Mouse (Mus musculus) spleen, adult 18-20 months (tissue): ENCODE results near the gene Iqck.

Source experiments
- DNase-seq, 2 experiments: peaks; one replicate each; pipeline ENCODE4 v3.0.0; 2022; ENCODE audit warnings: mixed read lengths in 2 of 2

Iqck gene

DNA sequence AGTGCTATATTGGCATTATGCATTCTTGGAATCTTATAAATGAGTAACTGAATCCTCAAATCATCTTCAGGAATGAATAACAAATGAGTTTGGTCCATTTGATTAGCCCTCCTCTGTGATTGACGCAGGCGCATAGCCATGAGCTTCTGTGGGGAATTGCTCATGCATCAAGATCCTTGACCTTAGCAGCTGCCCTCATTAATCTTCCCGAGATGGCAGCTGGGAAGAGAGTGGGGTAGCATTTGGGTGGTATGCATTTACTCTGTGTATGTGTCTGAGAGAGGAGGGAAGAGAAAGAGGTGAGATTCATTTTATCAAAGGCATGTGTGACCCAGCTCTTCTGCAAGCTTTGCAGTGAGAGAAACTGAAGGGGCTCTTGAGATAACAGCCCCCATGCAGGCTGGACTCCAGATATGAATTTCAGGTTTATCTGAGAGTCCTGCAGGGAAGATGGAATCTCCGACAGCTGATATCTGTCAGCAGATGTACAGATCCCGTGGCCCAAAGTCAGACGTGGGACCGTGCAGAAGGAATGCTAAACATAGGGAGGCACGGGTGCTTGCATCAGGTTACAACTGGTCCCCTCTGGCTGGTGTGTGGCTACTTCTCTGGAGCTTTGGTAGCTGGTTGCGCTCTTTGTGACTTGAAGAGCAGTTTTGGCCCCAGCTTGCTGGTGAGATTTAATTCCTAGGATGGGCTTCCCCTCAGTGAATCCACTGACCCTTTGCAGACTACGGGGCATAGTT, 63.9 kb downstream of the Iqck start:
- no peak for DNase-seq

DNA sequence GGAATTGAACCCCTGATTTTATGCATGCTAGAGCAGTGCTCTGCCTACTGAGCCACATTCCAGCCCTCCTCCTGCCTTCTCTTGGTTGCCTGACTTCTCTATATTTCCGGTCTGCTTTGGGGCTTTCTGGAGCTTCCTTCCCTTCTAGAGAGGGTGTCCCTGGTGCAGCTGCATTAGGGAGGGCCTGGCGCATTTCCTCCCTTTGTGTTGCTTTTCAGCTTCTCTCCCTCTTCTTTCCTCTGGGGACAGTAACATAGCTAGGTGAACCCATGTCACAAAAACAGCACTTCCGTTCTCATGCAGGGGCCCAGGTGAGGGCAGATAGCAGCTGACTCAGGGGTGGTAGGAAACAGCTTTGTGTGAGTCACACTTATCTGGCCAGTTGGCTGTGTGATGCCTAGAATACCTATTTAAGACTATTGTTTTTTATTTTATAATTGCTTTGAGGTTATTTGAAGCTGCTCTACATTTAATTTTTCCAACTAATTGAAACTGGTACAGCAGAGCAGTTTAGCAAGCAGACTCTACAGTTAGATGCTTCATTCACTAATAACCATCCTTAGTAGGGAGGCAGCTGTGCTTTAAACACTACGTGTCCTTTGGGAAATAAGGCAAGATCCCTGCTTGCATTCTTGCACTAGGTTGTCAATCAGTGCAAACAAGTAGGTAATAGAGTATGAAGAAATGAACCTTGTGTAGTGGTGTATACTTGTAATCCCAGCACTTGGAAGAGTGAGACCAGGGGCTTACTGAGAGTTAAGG, 67.1 kb downstream of the Iqck start:
- peak in 1 of 2 experiments; percentile 36 for DNase-seq

DNA sequence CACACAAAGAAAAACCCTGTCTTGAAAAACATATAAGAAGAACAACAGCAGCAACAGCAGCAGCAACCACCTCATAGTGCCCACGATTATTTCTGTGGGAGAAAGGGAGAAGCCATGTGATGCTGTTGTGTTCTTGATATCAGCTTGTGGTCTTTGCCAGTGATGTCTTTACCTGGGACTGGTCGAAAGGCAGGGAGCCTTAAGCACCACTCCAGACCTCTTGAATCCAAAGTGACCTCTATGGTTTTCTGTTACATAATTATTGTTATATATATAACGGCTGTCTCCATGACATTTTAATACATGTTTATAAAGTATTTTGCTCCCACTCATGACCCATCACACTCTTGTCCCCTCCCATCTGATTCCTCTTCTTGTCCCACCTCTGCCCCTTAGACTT, 70.0 kb downstream of the Iqck start:
- no peak for DNase-seq

DNA sequence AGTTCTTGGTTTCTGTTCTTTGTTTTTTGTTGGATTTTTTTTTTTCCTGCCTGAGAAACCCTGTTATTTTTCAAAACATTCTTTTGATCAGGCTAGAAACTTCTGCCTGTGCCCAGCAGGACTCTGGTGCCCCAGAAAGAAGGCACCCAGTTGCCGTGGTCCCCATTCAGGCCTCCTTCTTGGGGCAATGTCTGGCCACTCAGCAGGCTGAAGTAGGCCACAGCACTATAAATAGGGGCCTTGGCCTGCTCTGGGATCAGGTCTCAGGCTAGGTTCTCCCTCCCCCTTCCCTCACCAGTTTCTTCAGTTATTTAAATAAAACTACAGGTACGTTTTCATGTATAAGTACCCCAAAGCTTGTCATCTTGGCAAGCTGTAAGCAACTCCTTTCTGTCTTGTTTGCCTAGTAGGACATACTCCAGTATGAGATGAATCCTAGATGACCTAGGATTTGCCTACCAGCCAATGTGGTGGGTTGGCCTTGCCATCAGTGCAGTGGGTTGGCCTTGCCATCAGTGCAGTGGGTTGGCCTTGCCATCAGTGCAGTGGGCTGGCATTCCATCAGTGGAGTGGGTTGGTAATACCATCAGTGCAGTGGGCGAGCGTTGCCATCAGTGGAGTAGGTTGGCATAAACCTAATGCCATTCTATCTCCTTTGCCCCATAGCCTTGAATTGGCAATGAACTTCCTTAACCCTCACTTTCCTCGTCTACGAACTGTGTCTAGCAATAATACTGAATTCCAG, 71.1 kb downstream of the Iqck start:
- no peak for DNase-seq

DNA sequence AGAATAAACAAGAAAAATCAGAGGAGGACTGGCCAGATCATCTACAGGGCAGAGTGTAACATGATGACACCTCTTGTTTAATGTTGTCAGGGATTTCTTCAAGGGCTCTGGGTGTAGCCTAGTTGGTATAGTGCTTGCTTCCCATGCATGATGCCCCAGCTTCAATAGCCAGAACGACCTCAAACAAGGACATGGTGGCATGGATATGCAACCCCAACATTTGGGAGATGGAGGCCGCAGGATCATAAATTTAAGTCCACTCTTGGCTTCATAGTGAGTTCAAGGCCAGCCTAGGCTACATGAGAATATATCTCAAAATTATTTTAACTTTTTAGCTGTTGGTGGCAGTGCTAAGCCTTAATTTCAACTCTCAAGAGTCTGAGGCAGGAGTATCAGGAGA, 71.7 kb downstream of the Iqck start:
- DNase-seq = no peak

DNA sequence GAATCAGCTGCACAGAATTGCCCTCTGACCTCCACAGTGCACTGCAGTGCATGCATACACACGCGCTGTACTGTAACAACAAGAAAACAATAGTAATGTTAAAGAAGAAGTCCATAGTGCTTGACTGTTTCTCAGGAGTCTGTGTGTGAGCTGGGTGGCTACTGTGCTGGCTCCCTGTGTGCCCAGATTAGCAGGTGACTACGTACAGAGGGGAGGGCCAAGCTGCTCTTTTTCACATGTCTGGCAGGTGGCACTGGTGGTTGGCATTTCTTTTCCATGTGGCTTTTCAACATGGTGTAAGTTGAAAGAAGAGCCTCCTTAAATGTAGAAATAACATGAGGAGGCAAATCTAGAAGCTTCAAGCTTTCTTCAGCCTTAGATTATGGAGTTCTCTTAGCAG, 72.8 kb downstream of the Iqck start:
- no peak for DNase-seq

DNA sequence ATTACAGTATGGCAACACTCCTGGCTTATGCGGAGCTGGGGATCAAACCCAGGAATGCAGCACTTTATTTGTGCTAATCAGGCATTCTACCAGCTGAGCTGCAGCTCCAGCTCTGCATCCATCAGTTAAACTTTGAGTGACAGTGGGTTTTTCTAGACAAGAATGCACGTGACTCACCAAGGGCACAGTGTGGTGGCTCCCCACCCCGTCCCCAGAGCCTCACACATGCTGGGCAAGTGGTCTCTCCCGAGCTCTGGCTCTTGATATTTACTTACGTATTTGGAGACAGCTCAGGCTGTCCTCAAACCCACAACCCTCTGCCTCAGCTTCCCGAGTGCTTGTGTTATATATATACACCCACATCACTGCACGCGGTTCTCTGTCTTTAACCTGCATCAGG, 73.4 kb downstream of the Iqck start:
- no peak for DNase-seq

DNA sequence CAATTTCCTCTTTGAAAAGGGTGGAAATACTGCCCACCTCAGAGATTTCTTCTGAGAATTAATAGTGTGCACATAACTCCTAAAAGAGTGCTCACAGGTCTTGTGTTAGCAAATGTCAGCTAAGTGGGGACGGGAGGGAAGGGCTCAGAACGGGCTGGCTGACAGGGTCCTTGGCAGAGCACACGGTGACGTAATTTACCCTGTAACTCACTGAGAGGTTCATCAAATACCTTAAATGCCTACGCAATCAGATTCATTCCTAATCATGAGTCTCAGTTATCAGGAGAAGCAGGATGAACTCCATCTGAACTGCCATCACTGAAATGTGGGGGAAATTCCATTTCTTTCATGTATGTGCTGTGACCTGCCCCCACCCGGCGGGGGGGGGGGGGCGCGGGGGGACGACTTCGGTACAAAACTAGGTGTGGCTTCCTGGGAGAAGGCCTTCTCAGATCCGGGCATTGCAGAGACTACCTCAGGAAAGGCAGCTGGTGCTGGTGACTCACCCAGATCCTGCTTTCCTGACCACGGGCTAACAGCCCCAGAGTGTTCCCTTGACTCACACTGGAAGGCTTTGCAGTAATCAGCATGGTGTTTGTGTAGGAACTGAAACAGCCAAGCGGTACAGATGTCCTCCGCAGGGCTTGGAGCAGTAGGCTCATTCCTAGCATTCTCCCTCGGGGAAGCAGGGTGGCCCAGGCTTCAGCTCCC, 74.2 kb downstream of the Iqck start:
- DNase-seq = no peak

DNA sequence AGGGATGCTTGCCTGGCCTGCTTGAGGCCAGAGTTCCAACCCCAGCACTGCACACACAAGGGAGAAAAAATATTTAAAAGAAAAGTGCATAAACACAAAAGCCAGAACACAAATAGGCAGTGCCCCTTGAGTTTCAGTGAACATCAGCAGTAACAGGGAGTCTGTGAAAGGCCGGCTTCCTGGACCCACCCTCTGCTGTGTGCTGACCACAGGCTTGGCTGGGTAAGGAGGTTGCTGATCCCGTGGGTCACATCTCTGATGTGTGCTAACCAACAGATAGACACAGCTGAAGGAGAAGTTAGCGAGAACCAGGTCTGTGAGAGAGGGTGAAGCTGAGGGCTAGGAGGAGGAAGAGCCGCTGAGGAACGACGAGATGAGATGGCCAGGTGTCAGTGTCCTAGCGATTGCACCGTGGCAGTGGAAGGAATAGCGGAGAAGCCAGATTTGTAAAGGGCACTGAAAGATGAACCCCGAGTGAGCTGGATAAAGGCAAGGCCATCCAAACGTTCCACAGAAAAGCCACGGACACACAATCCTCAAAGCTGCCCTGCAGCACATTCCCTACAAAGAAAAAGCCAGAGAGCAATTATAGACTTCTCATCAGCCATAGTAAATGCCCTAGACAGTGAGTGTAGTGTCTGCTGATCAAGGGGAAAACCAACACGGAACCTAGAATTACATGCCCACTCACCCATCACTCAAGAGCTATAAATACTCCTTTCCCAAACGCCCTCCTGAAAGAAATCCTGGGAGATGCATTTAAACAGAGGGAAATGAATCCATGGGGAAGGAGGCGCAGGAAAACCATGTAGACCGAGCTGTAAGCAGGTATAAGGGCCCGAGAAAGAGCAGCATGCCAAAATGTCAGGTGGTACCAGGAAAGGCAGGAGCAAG, 76.2 kb downstream of the Iqck start:
- no peak for DNase-seq

DNA sequence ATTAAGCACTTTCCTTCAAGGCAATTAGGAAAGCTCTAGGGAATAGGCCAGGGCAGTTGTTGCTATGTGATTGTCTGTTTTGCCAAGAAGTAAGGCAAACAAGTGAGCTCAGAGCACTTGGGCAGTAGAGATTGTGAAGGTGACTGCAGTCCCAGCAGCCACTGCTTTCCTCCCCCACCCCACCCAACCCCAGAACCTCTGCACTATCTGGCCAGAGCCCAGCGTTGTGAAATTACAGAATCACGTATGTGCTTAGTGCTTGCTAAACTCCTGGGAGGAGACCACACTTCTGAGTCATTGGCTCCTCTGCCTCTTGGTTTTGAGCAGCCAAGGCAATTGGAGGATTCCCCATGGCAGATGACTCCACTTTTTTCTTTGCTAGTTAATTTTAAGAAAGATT, 79.8 kb downstream of the Iqck start:
- no peak for DNase-seq

DNA sequence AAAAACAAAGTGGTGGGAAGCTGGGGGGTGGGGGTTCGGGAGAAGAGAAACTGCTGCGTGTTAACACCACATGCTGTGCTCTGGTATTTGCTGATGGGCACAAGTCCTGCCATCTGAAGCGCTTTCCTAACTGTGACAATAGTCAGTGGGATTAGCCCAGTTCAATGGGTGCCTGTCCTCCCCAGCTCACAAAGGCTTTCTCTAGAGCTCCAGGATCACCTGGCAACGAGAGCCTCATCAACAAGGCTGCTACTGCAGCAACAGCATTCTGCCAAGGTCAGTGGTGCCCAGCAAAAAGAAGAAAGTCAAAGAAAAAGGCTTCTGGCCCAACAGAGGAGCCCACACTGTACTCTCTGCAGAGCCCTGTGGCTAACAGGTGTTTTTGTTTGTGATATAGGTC, 81.3 kb downstream of the Iqck start:
- DNase-seq = no peak

DNA sequence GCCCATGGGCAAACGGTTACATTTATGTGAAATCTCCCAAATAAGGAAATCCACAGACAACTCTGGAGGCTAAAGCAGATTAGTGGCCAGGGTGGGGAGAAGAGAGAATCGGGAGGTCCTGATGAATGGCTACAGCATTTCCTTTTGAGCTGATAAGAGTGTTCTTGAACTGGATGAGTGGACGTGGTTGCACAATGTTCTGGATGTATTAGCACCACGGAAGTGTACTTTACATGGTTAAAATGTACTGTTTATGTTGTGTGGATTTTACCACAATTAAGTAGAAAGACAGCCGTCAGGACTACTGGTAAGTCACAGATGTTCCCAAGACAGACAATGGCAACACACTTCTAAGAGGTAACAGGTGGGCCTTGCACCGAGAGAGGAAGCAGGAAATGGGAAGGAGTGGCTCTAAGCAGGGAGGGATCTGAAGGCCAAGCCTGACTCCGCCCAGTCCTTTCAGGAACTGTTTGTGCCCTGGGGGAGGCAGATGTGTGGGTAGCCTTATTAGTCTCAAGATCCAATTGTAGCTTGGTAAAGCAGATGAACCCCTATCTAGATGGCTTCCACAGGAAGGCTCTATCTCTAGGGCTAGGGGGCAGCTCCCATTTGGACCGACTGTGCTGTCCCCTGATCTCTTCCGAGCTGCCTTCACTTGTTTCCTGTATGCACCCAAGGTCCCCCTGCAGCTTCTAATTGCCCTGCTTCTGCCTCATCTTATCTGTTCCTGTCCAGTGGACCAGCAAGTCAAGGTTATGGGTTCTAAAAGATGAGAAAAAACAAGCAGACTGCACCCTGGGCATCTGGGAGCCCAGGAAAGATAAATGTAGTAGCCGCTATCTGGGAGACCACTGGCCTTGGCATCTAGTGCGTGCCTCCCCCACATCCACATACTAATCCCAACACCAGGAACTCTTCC, 82.2 kb downstream of the Iqck start:
- DNase-seq = no peak

DNA sequence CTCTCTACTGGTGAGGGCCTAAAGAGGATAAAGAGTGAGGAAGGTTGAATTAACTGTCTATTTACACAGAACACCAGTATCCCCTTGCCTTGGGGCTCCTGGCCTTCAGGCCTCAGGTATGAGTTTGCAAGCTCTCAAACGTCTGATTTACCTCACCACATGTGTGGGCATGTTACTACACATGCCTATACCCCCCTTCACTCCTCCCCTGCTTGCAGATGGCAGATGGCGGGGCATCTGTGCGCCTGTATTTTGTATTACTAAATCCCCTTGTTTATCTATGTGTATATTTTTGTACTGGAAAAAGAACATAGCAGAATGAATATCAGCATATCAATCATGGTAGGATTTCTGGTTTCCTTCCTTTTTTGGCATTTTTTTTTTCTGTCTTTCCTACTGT, 86.7 kb downstream of the Iqck start:
- no peak for DNase-seq

DNA sequence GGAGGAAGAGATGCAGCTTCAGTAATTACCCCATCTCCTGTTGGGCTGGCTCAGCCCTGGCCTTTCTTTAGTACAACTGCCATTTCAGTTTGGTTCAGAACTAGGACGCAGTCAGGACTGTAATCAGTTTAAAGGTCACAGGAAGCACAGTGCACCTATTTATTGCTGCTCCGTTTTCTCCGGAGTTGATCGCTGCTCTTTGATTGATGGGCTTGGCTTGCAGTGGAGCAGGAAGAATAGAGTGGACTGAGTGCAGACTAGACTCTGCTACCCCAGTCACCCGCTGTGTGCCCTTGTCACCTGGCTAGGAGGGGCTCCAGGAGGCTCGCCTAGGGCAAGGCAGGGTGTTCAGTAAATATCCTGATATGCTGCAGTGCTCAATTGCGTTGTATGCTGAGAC, 87.6 kb downstream of the Iqck start:
- no peak for DNase-seq

DNA sequence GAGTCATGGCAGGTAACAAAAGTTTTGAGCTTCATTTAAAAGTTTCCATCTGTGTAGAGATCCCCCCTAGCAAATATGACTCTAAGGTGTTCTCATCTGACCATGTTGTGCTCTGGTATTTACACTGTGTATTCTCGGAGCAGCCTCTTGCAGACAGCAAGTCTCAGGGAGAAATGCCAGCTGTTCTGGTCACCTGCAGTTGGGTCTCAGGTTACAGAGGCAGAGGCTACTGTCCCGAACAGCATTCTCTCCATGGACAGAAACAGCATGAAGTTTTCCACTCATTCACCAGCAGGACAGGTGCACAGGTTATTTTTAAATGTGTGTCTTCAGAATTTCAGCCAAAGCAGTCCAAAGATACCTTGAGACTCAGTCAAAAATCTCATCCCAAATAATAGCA, 89.3 kb downstream of the Iqck start:
- no peak for DNase-seq

DNA sequence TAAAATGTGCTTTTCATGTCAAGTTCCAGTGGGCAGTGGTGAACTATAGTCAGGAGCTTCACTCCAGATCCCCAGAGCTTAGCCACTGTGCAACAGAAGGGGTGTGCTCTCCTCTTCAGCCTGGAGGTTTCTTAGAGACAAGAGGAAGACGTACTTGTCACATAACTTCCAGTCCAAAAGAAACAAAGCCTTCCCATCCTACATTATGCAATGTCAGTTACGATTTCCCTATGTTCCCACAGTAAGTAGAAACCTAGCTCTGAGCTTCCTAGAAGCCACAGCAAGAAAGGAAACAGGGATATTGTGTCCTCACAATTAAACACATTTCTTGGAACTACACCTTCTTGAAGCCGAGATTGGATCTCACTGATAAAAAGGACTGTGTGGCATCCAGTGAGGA, 91.7 kb downstream of the Iqck start:
- no peak for DNase-seq

DNA sequence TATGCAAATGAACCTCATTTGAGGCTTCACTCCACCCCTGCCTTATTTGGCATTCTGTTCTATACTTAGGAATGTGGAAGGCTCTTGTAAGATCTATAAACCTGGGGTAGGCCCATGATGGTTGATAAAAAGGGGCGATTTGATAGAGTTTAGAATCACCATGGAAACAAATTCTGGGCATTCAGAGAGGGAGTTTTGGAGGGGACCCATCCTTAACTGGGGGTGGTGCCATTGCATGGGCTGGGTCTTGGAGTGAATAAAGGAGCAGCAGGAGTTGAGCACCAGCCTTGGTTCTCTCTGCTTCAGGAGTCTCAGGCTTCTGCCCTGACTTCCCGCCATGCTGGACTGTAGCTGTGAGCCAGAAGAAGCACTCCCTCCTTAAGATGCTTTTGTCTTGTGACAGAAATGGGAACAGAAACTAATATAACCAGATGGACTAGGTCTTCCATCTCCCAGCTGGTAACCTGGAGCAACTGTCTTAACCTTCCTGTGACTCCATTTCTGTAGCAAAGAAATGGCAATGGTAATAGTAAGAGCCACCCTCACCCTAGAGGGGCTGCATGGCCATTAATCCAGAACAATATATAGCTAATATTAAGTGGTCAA, 93.2 kb downstream of the Iqck start:
- DNase-seq = no peak

DNA sequence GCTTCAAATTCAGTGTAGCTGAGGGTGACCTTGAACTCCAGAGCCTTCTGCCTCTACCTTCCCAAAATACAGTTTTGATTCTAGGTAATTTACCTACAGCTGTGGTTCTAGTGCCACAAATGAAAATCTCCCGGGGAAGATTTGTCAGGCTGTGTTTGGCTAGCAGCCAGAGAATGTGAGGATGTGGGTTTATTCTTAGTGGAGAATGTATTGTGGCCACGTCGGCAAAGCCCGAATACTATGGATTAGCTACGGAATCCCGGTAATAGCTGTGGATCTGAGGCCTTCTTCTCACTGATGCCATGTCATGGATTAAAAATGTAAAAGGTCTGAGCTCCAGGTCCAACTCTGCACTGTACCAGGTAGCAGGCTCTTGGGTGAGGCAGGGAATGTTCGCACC, 94.2 kb downstream of the Iqck start:
- no peak for DNase-seq

DNA sequence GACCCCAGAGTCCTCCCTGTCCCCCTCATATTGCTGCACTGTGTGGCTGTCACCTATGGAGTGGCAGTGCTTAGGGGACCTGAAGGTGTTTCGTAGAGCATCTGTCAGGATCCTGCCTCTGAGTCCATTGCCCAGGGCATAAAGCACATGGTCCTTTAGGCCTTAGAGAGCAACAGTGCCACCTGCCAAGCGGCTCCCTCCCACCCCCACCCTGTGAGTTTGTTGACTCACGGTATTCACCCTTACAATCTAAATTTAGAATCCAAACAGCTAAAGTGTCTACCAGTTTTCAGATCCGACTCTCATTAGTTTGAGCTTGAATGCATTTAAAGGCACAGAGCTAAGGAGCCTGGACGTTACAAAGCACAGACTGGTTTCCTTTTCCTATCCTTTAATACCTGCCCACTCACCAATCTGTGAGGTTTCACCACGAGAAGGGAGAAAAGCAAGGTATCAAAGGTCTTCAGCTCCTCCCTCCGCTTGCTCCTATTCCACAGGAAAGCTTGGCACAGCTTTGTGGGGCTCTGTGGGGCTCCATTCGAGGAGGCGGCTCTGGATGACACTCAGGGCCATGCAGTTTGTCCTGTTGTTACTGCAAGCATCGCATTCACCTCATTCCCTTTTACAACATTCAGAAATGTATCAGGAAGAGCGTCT, 98.2 kb downstream of the Iqck start:
- DNase-seq = no peak

DNA sequence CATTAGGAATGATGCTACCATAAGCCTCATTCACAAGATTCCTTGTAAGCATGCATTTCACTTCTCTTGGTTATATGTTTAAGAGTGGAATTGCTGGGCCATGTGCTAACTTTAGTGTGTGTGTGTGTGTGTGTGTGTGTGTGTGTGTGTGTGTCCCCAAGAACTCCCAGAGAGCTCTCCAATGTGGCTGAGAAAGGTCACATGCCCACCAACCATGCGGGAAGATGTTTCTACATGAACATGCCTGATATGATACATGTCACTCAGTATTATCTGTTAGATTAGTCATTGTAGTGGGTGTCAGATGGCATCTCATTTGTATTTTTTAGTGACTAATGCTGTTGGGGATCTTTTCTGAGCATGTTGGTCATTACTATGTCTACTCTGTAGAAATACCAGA, 99.4 kb downstream of the Iqck start:
- DNase-seq = no peak
